In the genomic region with DNA sequence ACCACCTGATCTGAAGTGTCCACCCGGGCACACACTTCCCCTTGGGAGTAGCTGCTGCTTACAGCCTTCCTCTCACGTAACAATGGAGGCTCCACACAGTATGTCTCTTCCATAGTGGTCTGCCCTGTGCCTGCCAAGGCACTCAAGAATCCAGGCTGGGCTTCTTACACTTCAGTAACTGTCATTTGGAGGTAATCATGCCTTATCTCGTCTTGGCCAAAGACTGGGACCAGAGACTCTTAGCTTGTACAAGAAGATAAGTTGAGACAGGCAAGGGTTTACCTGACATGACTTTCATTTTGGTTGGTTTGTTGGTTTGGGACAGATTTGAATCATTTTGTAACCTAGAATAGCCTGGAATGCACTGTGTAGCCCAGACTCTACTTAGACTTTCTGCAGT, we compare ENCODE assay signal across 31 mouse cellular contexts. TPM values are rescaled to one million over a fixed set of nuclear protein-coding genes. Genes with fewer than 3 reads are reported as not detected.
DNase-seq lines count a peak whose midpoint lies in the region; ATAC-seq lines count a peak whose summit lies in the region.
"Had no signal": no experiment of that assay in that cellular context is flagged by ENCODE, and none has a peak within 500 bp of the region (broad histone marks: within the 10 kb centered on the region; RNA-seq: fewer than 3 reads in every experiment).

No protein-coding gene starts in this region.

- H3K9ac ChIP-seq in liver, embryonic 12.5 days: no peak overlapping the region
- no peak overlapping the region for H3K9ac ChIP-seq in liver, embryonic 11.5 days (ENCODE audit: low read depth, low read length)
- no peak overlapping the region for H3K9ac ChIP-seq in liver, embryonic 15.5 days
- H3K9ac ChIP-seq: embryonic facial prominence, embryonic 12.5 days; embryonic facial prominence, embryonic 15.5 days; forebrain, postnatal 0 days; heart, embryonic 13.5 days; hindbrain, embryonic 14.5 days had no signal

- no peak overlapping the region for H3K4me2 ChIP-seq in liver, embryonic 12.5 days
- H3K4me2 ChIP-seq in liver, embryonic 11.5 days: no peak overlapping the region
- no peak overlapping the region for H3K4me2 ChIP-seq in liver, embryonic 15.5 days
- H3K4me2 ChIP-seq: embryonic facial prominence, embryonic 12.5 days; embryonic facial prominence, embryonic 15.5 days; heart, embryonic 13.5 days; hindbrain, embryonic 14.5 days had no signal

- H3K4me1 ChIP-seq in liver, embryonic 12.5 days: no peaks in the 10 kb centered on the region
- H3K4me1 ChIP-seq in liver, embryonic 11.5 days (replicated peaks; ENCODE audit: control insufficient read depth, insufficient read depth, low read length): no peaks in the 10 kb centered on the region
- H3K4me1 ChIP-seq in liver, embryonic 15.5 days (replicated peaks): no peaks in the 10 kb centered on the region
- H3K4me1 ChIP-seq: embryonic facial prominence, embryonic 12.5 days; embryonic facial prominence, embryonic 15.5 days; heart, embryonic 13.5 days had no signal

- 36% methylated on average over 3 of the region's 3 CpGs for WGBS in liver, embryonic 12.5 days (ENCODE audit: insufficient replicate concordance)
- 61% methylated on average over 3 of the region's 3 CpGs for WGBS in liver, embryonic 11.5 days
- 16% methylated on average over 3 of the region's 3 CpGs for WGBS in liver, embryonic 15.5 days (ENCODE audit: insufficient replicate concordance)

- H3K27ac ChIP-seq in liver, embryonic 12.5 days: no peak overlapping the region
- no peak overlapping the region for H3K27ac ChIP-seq in liver, embryonic 11.5 days (ENCODE audit: low read depth, low read length)
- H3K27ac ChIP-seq in liver, embryonic 15.5 days (replicated peaks): no peak overlapping the region
- H3K27ac ChIP-seq: embryonic facial prominence, embryonic 12.5 days; embryonic facial prominence, embryonic 15.5 days; gastrocnemius, adult 2 months; heart, adult 2 months; heart, embryonic 10.5 days; heart, embryonic 13.5 days; hindbrain, embryonic 14.5 days had no signal

- H3K9me3 ChIP-seq in liver, embryonic 12.5 days (replicated peaks): no peaks in the 10 kb centered on the region
- H3K9me3 ChIP-seq in liver, embryonic 11.5 days (ENCODE audit: control insufficient read depth, low read length): no peaks in the 10 kb centered on the region
- no peaks in the 10 kb centered on the region for H3K9me3 ChIP-seq in liver, embryonic 15.5 days (replicated peaks)
- H3K9me3 ChIP-seq: embryonic facial prominence, embryonic 12.5 days; embryonic facial prominence, embryonic 15.5 days; heart, embryonic 10.5 days had no signal

- H3K4me3 ChIP-seq in liver, embryonic 12.5 days: no peak overlapping the region
- H3K4me3 ChIP-seq in liver, embryonic 11.5 days (ENCODE audit: low read depth, low read length): no peak overlapping the region
- H3K4me3 ChIP-seq in liver, embryonic 15.5 days (replicated peaks): no peak overlapping the region
- H3K4me3 ChIP-seq: embryonic facial prominence, embryonic 12.5 days; embryonic facial prominence, embryonic 15.5 days; gastrocnemius, adult 2 months; heart, adult 2 months; heart, embryonic 10.5 days; heart, embryonic 13.5 days had no signal

- H3K27me3 ChIP-seq in liver, embryonic 12.5 days (replicated peaks): peaks cover 6% of the 10 kb centered on the region; the same call in 1 of the 2 replicates
- no peaks in the 10 kb centered on the region for H3K27me3 ChIP-seq in liver, embryonic 11.5 days (replicated peaks; ENCODE audit: control insufficient read depth, insufficient read depth, low read length)
- 0 out of 2 replicates have a peak, but pooled peaks cover 4% of the 10 kb centered on the region for H3K27me3 ChIP-seq in liver, embryonic 15.5 days
- H3K27me3 ChIP-seq: embryonic facial prominence, embryonic 12.5 days; heart, embryonic 13.5 days had no signal

- DNase-seq in liver, embryonic 11.5 days (ENCODE audit: low spot score): no peak
- no peak for DNase-seq in thymus, postnatal 14 days
- DNase-seq in cerebellum, adult 8-10 months: no peak
- DNase-seq: adrenal gland, adult 8-10 months; adrenal gland, postnatal 25 days; cerebellum, adult 11-12 months; cerebellum, adult 9-10 months; cerebellum, postnatal 14 days; forebrain, postnatal 0 days; gastrocnemius, adult 2 months; gastrocnemius, postnatal 14 days; heart, adult 2 months; heart, postnatal 14 days; heart, postnatal 4 days had no signal

- ATAC-seq in liver, embryonic 12.5 days: peak; percentile 49
- ATAC-seq in liver, embryonic 11.5 days (replicated peaks; ENCODE audit: low FRiP score): no peak; the same call in 1 of the 2 replicates
- ATAC-seq in common myeloid progenitor, adult 5-6 weeks (replicated peaks; ENCODE audit: low read depth, poor library complexity, severe bottlenecking): peak; percentile 31; the same call in 1 of the 2 replicates
- 0 out of 2 replicates have a peak, but pooled peaks have one; percentile 25 for ATAC-seq in liver, embryonic 15.5 days (ENCODE audit: insufficient read depth)
- peak; percentile 80 for ATAC-seq in megakaryocyte-erythroid progenitor cell, adult 5-6 weeks (replicated peaks; ENCODE audit: low FRiP score, low TSS enrichment, poor library complexity, severe bottlenecking)
- ATAC-seq: activated CD4-positive, CD25-positive, alpha-beta regulatory T cell, adult 4 months; forebrain, embryonic 14.5 days; forebrain, postnatal 0 days had no signal

- H3K36me3 ChIP-seq in liver, embryonic 12.5 days: no peaks in the 10 kb centered on the region
- H3K36me3 ChIP-seq in liver, embryonic 11.5 days (ENCODE audit: control insufficient read depth, insufficient read depth, low read length): no peaks in the 10 kb centered on the region
- H3K36me3 ChIP-seq in liver, embryonic 15.5 days (replicated peaks): no peaks in the 10 kb centered on the region
- H3K36me3 ChIP-seq: embryonic facial prominence, embryonic 12.5 days; embryonic facial prominence, embryonic 15.5 days; heart, embryonic 10.5 days; heart, embryonic 13.5 days had no signal

RNA-seq across cellular contexts. Expression of gene Lrrc52, which starts 13.5 kb away (rescaled TPM):
- polyA plus RNA-seq in liver, embryonic 12.5 days (2016; fragmentation: Nextera tagmentation; extraction: Ambion mirVana): not detected in 2 replicates
- 0.19 and 0.21 TPM in 2 replicates for polyA plus RNA-seq in liver, embryonic 11.5 days (2014; fragmentation: Nextera tagmentation; extraction: Ambion mirVana)
- total RNA-seq in common myeloid progenitor, adult 5-6 weeks (2017): not detected in 2 replicates
- not detected in 2 replicates for polyA plus RNA-seq in liver, embryonic 15.5 days (2015; fragmentation: Nextera tagmentation; extraction: Ambion mirVana)
- total RNA-seq in megakaryocyte-erythroid progenitor cell, adult 5-6 weeks (2014; fragmentation: Nextera tagmentation): not detected in 2 replicates
- total RNA-seq in megakaryocyte-erythroid progenitor cell, adult 5-6 weeks (2017): 0.50 and 1.2 TPM in 2 replicates
- total RNA-seq: adrenal gland, postnatal 25 days; ES-E14; forebrain, postnatal 0 days had no signal
- polyA plus RNA-seq: activated CD4-positive, CD25-positive, alpha-beta regulatory T cell, adult 4 months; brain, embryonic 14.5 days; embryonic facial prominence, embryonic 12.5 days; embryonic facial prominence, embryonic 15.5 days; forebrain, embryonic 11.5 days; forebrain, embryonic 14.5 days; forebrain, postnatal 0 days; frontal cortex, adult 2 months; heart, embryonic 16.5 days; hindbrain, embryonic 11.5 days; hindbrain, embryonic 14.5 days had no signal

RNA-seq across cellular contexts. Expression of gene Mgst3, which starts 59.4 kb away (rescaled TPM):
- 388 and 396 TPM in 2 replicates for polyA plus RNA-seq in liver, embryonic 12.5 days (2016; fragmentation: Nextera tagmentation; extraction: Ambion mirVana)
- 242 and 253 TPM in 2 replicates for polyA plus RNA-seq in liver, embryonic 11.5 days (2014; fragmentation: Nextera tagmentation; extraction: Ambion mirVana)
- total RNA-seq in common myeloid progenitor, adult 5-6 weeks (2017): 10.4 and 10.7 TPM in 2 replicates
- polyA plus RNA-seq in liver, embryonic 15.5 days (2015; fragmentation: Nextera tagmentation; extraction: Ambion mirVana): 392 and 404 TPM in 2 replicates
- 36.8 and 53.5 TPM in 2 replicates for total RNA-seq in megakaryocyte-erythroid progenitor cell, adult 5-6 weeks (2014; fragmentation: Nextera tagmentation)
- 17.8 and 43.6 TPM in 2 replicates for total RNA-seq in megakaryocyte-erythroid progenitor cell, adult 5-6 weeks (2017)
